Mouse (Mus musculus) inflammation-experienced regulatory T-cells, adult 6 months (primary cell): Measurements from ENCODE around the gene Tnks2. TPM values are rescaled to one million over a fixed set of nuclear protein-coding genes. Genes with fewer than 3 reads are reported as not detected.
A peak's percentile ranks its signal among the peaks of the same experiment; 100 is the strongest.
"Not testable (repeated sequence)": the region's sequence is repeated elsewhere in the genome, so short reads cannot be mapped to it uniquely, and the experiment has no call there.

Experiments
- ATAC-seq: one replicate; pipeline ENCODE4 v1.8.0; 2017
- polyA plus RNA-seq, 3 experiments: library from polyadenylated mRNA; unstranded; fragments of 100-300 nt; shearing (Covaris generic); gene quantifications; one replicate each; pipeline ENCODE4 v1.2.1; 2017

Gene Tnks2
- polyA plus RNA-seq, 3 experiments from 2014 or later, result 25.8 to 31.5 (median 31.3) TPM

DNA sequence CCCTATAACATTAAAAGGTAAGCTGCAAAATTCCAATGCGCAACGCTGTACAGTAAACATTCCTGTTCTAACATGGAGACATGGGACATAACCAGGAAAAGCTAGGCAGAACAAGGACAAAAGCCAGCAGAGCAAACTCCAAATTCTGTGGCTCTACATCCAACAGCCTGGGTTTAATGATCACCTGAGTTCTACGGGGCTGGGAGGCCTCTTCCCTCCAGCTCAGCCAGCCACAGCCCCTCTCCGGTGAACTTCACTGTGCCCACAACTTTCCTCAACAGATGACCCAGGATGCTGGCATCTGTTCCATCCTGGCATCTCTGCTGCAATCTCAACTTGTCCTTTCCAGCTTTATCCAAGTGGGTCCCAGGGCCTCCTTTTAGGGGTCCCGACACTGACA is 6.4 kb upstream of the Tnks2 start:
- ATAC-seq, result no peak

- ATAC-seq, result no peak
These were observed 5.7 kb upstream of the Tnks2 start for GRCm38 (mm10) chr19:36828322-36828721.

- peak; percentile 89 for ATAC-seq
These were observed 863 bp upstream of the Tnks2 start for GRCm38 (mm10) chr19:36832951-36833787.

- ATAC-seq, result peak; percentile 32
These were observed 750 bp downstream of the Tnks2 start for GRCm38 (mm10) chr19:36834532-36835431.

DNA sequence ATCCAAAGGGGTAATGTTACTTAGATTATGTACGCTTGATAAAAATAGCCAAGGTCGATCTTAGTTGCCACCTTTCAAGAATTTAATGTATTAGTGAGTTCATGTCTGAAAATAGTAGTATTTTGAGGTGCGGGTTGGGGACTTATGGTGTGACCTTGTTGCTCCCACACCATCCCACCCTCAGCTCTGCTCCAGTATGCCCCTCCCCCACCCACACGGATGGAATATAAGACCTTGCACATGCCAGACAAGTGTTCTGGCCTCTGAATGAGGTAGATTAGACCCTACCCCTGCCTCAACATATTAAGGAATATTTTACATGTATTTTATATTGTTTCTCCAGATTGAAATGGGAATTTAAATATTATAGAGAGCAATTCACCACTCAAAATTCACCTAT is 2.0 kb downstream of the Tnks2 start:
- ATAC-seq, result no peak

GRCm38 (mm10) chr19:36840301-36840700 is 6.3 kb downstream of the Tnks2 start:
- no peak for ATAC-seq

DNA sequence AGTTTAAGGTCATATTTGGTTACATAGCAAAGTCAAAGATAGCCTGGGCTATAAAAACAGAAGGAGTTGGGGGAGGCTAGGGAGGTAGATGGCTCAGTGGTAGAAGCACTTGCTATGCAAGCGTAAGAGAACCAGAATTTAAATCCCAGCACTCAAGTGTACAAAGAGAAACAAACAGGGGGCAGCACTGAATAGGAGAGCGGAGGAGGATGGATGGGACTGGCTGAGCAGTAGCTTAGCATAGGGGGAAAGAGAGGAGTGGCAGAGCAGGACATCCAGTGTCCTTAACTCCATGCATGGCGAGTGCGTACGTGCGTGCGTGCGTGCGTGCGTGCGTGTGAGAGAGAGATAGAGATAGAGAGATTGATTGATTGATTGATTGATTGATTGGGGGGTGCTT is 9.8 kb downstream of the Tnks2 start:
- ATAC-seq, result no peak

DNA sequence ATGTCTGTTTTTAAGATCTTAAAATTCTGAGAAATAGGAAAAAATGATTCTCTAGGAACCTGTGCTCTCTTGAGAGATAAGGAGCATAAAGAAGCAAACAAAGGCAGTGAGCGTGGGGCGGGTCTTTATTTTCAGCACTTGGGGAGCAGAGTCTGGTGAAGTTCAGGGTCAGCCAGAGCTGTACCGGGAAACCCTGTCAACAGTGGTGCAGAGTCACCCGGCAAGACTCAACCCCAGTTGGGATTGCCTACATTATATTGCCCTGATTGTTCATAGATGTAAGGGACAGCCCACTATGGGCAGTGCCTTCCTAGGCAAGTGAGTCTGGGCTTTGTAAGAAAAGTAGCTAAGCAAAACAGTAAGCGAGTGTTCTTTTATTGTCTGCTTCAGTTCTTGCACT is 11.9 kb downstream of the Tnks2 start:
- ATAC-seq, result no peak

DNA sequence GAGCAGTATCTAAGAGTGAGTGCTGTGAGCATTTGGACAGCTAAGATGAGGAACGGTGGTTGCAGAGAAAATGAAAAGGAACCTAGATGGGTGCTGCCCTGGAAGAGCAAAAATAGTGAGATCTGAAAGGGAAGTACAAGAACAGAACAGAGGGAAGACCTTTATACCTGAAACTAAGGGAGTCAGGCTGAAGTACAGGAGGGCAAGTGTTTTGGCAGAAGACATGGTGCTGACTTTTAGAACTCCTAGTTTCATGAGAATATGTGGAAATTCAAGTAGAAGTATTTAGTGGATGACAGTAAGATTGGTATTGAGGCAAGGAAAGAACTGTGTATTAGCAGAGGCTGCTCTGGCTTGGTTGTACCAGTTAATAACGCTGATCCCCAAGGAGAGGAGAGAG is 19.8 kb downstream of the Tnks2 start:
- ATAC-seq, result no peak

DNA sequence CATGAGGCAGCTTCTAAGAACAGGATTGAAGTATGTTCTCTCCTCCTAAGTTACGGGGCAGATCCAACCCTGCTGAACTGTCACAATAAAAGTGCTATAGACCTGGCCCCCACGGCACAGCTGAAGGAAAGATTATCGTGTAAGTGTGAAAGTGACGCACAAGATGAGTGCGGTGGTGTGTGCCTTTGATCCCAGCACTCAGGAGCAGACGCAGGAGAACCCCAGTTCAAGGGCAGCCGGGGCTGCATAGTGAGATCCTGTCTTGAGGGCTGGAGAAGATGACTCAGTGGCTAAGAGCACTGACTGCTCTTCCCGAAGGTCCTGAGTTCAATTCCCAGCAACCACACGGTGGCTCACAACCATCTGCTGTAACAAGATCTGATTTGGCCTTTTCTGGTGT is 23.8 kb downstream of the Tnks2 start:
- ATAC-seq, result no peak

GRCm38 (mm10) chr19:36860393-36860792 is 26.4 kb downstream of the Tnks2 start:
- ATAC-seq, result no peak

- ATAC-seq, result no peak
These were observed 31.9 kb downstream of the Tnks2 start for GRCm38 (mm10) chr19:36865905-36866304.

DNA sequence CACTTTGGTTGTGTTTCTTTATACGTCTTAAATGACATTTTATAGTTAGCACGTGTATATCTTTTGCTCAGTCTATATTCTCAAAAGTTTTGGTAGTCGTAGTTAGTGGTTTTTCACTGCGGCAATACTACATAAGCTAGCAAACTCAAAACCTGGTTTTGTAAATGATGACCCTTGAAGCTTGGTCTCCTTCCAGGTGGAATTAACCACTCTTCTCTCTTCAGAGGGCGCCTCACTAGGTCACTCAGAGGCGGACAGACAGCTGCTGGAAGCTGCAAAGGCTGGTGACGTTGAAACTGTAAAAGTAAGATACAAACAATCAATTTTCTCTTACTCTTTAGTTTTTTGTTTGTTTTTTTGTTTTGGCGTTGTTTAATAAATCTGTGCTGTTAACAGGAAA is 33.4 kb downstream of the Tnks2 start:
- no peak for ATAC-seq

- ATAC-seq, result not testable (repeated sequence)
These were observed 34.6 kb downstream of the Tnks2 start for GRCm38 (mm10) chr19:36868675-36869074.

GRCm38 (mm10) chr19:36874651-36875050 is 40.6 kb downstream of the Tnks2 start:
- ATAC-seq, result no peak

DNA sequence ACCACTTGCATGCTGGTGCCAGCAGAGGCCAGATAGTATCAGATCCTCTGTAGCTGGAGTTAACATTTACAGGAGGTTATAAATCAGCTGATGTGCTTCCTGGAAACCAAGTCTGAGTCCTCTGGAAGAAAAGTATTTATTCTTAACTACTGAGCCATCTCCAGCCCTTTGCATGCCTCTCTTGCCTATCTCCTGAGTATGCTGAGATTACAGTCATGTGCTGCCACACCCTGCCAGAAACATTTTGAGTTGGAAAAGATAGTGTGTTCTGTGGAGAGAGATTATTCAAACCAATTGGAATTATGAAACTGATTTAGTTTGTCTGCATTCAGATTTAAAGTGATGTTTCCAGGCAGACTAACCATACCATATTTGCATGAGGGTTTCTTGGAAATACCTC is 43.3 kb downstream of the Tnks2 start:
- ATAC-seq, result no peak

DNA sequence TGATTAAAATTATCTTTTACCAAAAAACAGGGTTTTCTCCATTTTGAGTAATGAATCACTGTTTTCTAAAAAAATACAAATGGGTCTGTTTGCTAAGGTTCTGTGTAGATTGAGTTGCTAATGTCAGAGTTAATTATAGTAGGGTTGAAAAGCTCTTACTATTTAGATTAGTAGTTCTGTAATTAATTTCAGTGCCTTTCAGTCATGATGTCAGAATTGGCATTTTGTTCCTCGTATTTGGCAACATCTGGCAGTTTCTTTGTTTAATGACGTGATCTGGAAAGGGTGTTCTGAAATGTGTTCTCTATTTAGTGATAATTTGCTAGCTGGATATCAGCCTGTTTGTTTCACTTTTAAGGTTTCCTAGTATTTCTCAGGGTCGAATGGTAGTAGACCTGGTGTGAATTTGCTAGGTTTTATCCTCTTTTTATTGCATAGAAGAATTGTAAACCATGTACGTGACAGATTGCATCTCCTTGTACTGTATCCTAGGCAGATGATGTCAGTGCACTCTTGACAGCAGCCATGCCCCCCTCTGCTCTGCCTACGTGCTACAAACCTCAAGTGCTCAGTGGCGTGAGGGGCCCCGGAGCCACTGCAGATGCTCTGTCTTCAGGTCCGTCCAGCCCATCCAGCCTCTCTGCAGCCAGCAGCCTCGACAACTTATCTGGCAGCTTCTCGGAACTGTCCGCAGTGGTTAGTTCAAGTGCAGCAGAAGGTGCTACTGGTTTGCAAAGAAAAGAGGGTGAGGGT is 44.9 kb downstream of the Tnks2 start:
- ATAC-seq, result no peak

DNA sequence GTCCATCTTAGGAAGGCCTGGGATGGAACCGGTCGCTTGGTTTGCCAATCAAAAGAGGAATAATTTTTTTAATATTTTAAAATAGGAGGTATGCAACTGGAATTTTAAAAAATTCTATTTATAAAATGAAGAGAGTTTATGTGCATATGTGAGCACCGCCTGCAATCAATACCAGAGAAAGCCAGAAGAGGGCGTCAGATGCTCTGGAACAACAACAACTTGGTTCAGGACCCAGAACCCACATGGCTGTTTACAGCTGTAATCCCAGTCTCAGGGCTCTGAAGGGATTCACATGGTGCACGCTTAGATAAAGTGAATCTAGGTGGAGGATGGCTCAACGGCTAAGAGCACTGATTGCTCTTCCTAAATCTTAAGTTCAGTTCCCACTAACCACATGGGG is 49.1 kb downstream of the Tnks2 start:
- no peak for ATAC-seq

DNA sequence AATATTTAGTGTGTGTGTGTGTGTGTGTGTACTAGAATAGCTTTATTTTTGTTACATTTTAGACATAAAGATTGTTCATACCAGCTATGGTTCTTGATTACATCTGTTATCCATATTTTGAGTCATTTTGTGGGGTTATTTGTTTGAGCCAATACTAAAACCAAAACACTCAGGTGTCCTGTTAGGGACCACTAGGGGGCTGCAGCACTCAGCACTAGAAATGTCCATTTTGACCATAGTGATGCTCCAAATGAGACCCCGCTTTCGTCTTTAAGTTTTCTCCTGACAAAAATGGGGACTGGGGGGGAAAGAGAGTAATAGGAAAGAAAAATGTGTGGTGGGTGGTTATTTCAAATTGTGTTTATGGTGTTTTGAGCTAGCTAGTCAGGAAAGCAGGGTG is 52.3 kb downstream of the Tnks2 start:
- no peak for ATAC-seq

GRCm38 (mm10) chr19:36887706-36888105 is 53.7 kb downstream of the Tnks2 start:
- no peak for ATAC-seq

- no peak for ATAC-seq
These were observed 57.7 kb downstream of the Tnks2 start for GRCm38 (mm10) chr19:36891746-36892145.

DNA sequence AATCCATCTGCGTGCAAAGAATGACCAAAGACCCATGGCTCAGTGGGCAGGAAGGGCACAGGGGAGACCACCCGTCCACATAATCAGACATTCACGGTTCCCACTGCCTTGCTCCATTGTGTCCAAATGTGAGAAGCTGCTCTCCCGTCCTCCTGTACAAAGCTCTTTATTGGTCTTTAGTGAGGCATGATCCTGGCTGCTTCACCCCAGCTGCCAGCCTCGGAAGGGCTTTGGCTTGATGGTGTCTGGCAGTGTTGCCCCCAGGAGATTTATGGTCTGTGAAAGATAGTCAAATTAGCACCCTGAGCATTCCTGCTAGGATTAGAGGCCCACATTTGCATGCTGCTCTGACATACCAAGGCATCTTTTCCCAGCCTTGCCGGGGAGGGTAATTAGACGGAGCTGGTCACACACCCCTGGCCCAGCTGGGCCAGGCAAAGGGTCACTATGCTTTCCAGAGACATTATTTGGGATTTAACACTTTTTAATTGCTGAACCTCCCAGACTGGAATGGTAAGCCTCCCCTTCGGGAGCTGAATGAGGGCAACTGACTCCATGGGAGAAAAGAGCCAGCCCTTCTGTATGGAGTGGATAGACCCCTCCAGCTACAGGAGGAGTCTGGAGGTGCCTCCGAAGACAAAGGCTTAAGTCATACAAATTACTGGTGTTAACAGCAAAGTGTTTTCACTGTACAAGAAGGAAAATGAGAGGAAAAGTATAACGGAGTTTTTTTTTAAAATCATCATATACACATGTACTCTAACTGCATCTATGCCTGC is 62.9 kb downstream of the Tnks2 start:
- ATAC-seq, result no peak
